Mouse (Mus musculus): ENCODE data around the gene Tnfsf12. TPM values are rescaled to one million over a fixed set of nuclear protein-coding genes. Genes with fewer than 3 reads are reported as not detected.

Tnfsf12 gene
- polyA plus RNA-seq, 1 experiment from 2014 or later, result 1.3 TPM

GRCm38 (mm10) chr11:69670786-69671725 is 24.6 kb downstream of the Tnfsf12 start:
- no peaks in the 10 kb centered on the region for H3K27me3 ChIP-seq
- peak overlapping the region; percentile 99 for H3K9ac ChIP-seq
- H3K4me1 ChIP-seq, result peaks cover 30% of the 10 kb centered on the region
- H3K4me3 ChIP-seq (replicated peaks), result peak overlapping the region; percentile 99
- peaks cover 76% of the 10 kb centered on the region for H3K36me3 ChIP-seq (replicated peaks)
- peak overlapping the region; percentile 98 for H3K27ac ChIP-seq
- under 1% methylated on average over 55 of the region's 61 CpGs for WGBS
- H3K9me3 ChIP-seq, result no peaks in the 10 kb centered on the region
- H3K4me2 ChIP-seq, result peak overlapping the region; percentile 95
- peak; percentile 73 for ATAC-seq (ENCODE audit: low FRiP score)

- Histone ChIP-seq H3K27ac (no peak overlapping the region), H3K36me3 (replicated peaks) (peaks cover 68% of the 10 kb centered on the region), H3K4me2 (no peak overlapping the region), H3K4me1 (peaks cover 27% of the 10 kb centered on the region), H3K4me3 (replicated peaks) (no peak overlapping the region), H3K27me3 (no peaks in the 10 kb centered on the region), H3K9ac (no peak overlapping the region), H3K9me3 (no peaks in the 10 kb centered on the region)
- ATAC-seq (ENCODE audit: low FRiP score), result no peak
- 82% methylated on average over 3 of the region's 3 CpGs for WGBS
Observed at GRCm38 (mm10) chr11:69666665-69667005, 29.0 kb downstream of the Tnfsf12 start.

DNA sequence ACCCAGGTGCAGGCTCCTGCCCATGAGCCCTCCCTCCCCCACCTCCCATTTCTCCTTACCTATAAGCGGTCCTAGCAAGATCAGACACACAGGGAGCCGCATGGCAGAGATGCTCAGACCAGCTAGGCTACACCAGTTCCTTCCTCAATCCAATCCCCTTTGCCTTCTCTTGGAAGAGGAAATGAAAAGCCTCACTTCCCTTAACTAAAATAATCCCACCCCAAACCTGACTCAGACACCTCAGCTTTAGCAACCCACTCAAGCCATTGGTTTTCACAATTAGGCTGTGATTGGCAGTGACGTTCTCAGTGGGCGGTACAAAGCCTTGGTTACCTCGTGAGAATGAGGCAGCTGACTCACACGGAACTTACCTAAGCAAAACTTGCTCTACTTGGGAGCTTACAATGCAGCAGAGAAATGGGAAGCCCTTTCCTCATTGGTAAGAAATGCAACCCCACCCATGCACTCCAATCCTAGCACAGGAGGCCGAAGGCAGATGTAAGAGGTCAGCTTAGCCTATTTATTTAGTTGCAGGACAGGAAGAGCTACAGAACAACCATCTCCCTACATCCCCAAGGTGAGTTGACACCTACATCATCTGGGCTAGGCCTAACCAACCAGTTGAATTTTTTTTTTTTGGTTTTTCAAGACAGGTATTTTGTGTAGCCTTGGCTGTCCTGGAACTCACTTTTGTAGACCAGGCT is 29.5 kb downstream of the Tnfsf12 start, which contains the start of gene Cd68:
TSS of gene Cd68 (minus strand) at position 193 of the 704 bp plus-strand sequence.
- no peak within 1 kb of the TSS for H3K27ac ChIP-seq
- WGBS, result 29% methylated on average over 7 of the region's 7 CpGs
- 0 out of 2 replicates have a peak within 1 kb of the TSS, but pooled peaks have one; percentile 17 for H3K9ac ChIP-seq
- peaks cover 68% of the 10 kb centered on the region for H3K36me3 ChIP-seq (replicated peaks)
- H3K4me2 ChIP-seq, result no peak within 1 kb of the TSS
- no peak within 1 kb of the TSS for H3K4me3 ChIP-seq (replicated peaks)
- H3K27me3 ChIP-seq, result no peaks in the 10 kb centered on the region
- H3K9me3 ChIP-seq, result no peaks in the 10 kb centered on the region
- ATAC-seq (ENCODE audit: low FRiP score), result no peak
- H3K4me1 ChIP-seq, result peaks cover 32% of the 10 kb centered on the region

GRCm38 (mm10) chr11:69665457-69665960 is 30.1 kb downstream of the Tnfsf12 start:
- no peak for ATAC-seq (ENCODE audit: low FRiP score)
- WGBS, result 82% methylated on average over 9 of the region's 9 CpGs
- Histone ChIP-seq H3K9ac (no peak overlapping the region), H3K4me2 (no peak overlapping the region), H3K36me3 (replicated peaks) (peaks cover 64% of the 10 kb centered on the region), H3K9me3 (no peaks in the 10 kb centered on the region), H3K27ac (no peak overlapping the region), H3K4me3 (replicated peaks) (no peak overlapping the region), H3K27me3 (no peaks in the 10 kb centered on the region), H3K4me1 (peaks cover 33% of the 10 kb centered on the region)

- ATAC-seq (ENCODE audit: low FRiP score), result no peak
- Histone ChIP-seq H3K9ac (no peak overlapping the region), H3K4me3 (replicated peaks) (no peak overlapping the region), H3K27ac (no peak overlapping the region), H3K36me3 (replicated peaks) (peaks cover 58% of the 10 kb centered on the region), H3K4me1 (peaks cover 26% of the 10 kb centered on the region), H3K27me3 (no peaks in the 10 kb centered on the region), H3K4me2 (no peak overlapping the region), H3K9me3 (no peaks in the 10 kb centered on the region)
- 94% methylated on average over 7 of the region's 7 CpGs for WGBS
Observed at GRCm38 (mm10) chr11:69664841-69665240, 30.8 kb downstream of the Tnfsf12 start.

GRCm38 (mm10) chr11:69663795-69664194 is 31.9 kb downstream of the Tnfsf12 start:
- peaks cover 52% of the 10 kb centered on the region for H3K36me3 ChIP-seq (replicated peaks)
- H3K9me3 ChIP-seq, result no peaks in the 10 kb centered on the region
- H3K9ac ChIP-seq, result no peak overlapping the region
- H3K4me1 ChIP-seq, result peaks cover 18% of the 10 kb centered on the region
- no peaks in the 10 kb centered on the region for H3K27me3 ChIP-seq
- no peak overlapping the region for H3K4me3 ChIP-seq (replicated peaks)
- WGBS, result 88% methylated on average over 6 of the region's 6 CpGs
- ATAC-seq (ENCODE audit: low FRiP score), result no peak
- no peak overlapping the region for H3K4me2 ChIP-seq
- H3K27ac ChIP-seq, result peak overlapping the region; percentile 98; the same call in 1 of the 2 replicates

- Histone ChIP-seq H3K4me1 (peaks cover 18% of the 10 kb centered on the region), H3K27me3 (no peaks in the 10 kb centered on the region), H3K36me3 (replicated peaks) (peaks cover 52% of the 10 kb centered on the region), H3K9ac (peak overlapping the region; percentile 63), H3K9me3 (no peaks in the 10 kb centered on the region), H3K27ac (peak overlapping the region; percentile 98), H3K4me3 (replicated peaks) (peak overlapping the region; percentile 53), H3K4me2 (peak overlapping the region; percentile 59)
- whole genome bisulfite sequencing, result 76% methylated on average over 13 of the region's 13 CpGs
- peak; percentile 18 for ATAC-seq (ENCODE audit: low FRiP score)
Observed at GRCm38 (mm10) chr11:69662967-69663671, 32.5 kb downstream of the Tnfsf12 start.

GRCm38 (mm10) chr11:69662213-69662966 is 33.3 kb downstream of the Tnfsf12 start, which contains the start of gene Mpdu1:
TSS of gene Mpdu1 (minus strand) at chr11:69662642.
- Histone ChIP-seq H3K4me2 (peak within 1 kb of the TSS; percentile 59), H3K36me3 (replicated peaks) (peaks cover 52% of the 10 kb centered on the region), H3K9me3 (no peaks in the 10 kb centered on the region), H3K4me3 (replicated peaks) (peak within 1 kb of the TSS; percentile 53), H3K4me1 (peaks cover 18% of the 10 kb centered on the region), H3K27ac (peak within 1 kb of the TSS; percentile 98), H3K27me3 (no peaks in the 10 kb centered on the region), H3K9ac (peak within 1 kb of the TSS; percentile 63)
- ATAC-seq (ENCODE audit: low FRiP score), result peak; percentile 95
- WGBS, result under 1% methylated on average over 48 of the region's 48 CpGs

GRCm38 (mm10) chr11:69661221-69661881 is 34.3 kb downstream of the Tnfsf12 start:
- 85% methylated on average over 3 of the region's 3 CpGs for WGBS
- Histone ChIP-seq H3K36me3 (replicated peaks) (peaks cover 54% of the 10 kb centered on the region), H3K9me3 (no peaks in the 10 kb centered on the region), H3K27me3 (no peaks in the 10 kb centered on the region), H3K4me2 (peak overlapping the region; percentile 59), H3K9ac (peak overlapping the region; percentile 63), H3K4me1 (peaks cover 18% of the 10 kb centered on the region), H3K27ac (peak overlapping the region; percentile 98), H3K4me3 (replicated peaks) (peak overlapping the region; percentile 53)
- ATAC-seq (ENCODE audit: low FRiP score), result no peak

- H3K27me3 ChIP-seq, result no peaks in the 10 kb centered on the region
- H3K4me2 ChIP-seq, result no peak overlapping the region
- no peaks in the 10 kb centered on the region for H3K9me3 ChIP-seq
- H3K4me1 ChIP-seq, result peaks cover 27% of the 10 kb centered on the region
- no peak for ATAC-seq (ENCODE audit: low FRiP score)
- H3K9ac ChIP-seq, result no peak overlapping the region
- H3K36me3 ChIP-seq (replicated peaks), result peaks cover 56% of the 10 kb centered on the region
- H3K4me3 ChIP-seq (replicated peaks), result 0 out of 2 replicates have a peak overlapping the region, but pooled peaks have one; percentile 2
- WGBS, result 83% methylated on average over 15 of the region's 15 CpGs
- no peak overlapping the region for H3K27ac ChIP-seq
Observed at GRCm38 (mm10) chr11:69657462-69657881, 38.2 kb downstream of the Tnfsf12 start.

Data from forebrain, embryonic 12.5 days (tissue).